Mouse (Mus musculus) kidney, postnatal 0 days (tissue): ENCODE measurements at regions not wholly inside any gene's neighbourhood (a gene's known extent, or its start where the extent isn't known, plus 50 kb on each side); places are given as distances from the start of the nearest gene placed in this dataset.

Source experiments
- ATAC-seq: fragments of 200-750 bp; cut with Nextera tagmentation; replicated peaks from 2 replicates; pipeline ENCODE4 v1.8.0; 2017; ENCODE audit warnings: low read depth, moderate number of reproducible peaks, moderate TSS enrichment, moderate library complexity; ENCODE audit not compliant: low FRiP score
- DNase-seq: peaks from one replicate; pipeline ENCODE4 v3.0.0-alpha.2; 2016; ENCODE audit warnings: low spot score
- H3K27ac ChIP-seq: fragments of 300-500 bp; sonication (generic); 2 replicates; pipeline ENCODE4 v1.5.1; 2014; ENCODE audit warnings: mild to moderate bottlenecking
- H3K27me3 ChIP-seq: fragments of 300-500 bp; sonication (generic); 2 replicates; pipeline ENCODE4 v1.6.1; 2014; ENCODE audit warnings: low read length, mixed read lengths; ENCODE audit not compliant: insufficient read depth
- H3K36me3 ChIP-seq: fragments of 300-500 bp; sonication (generic); 2 replicates; pipeline ENCODE4 v1.6.1; 2014; ENCODE audit warnings: low read length, mixed read lengths; ENCODE audit not compliant: insufficient read depth
- H3K4me1 ChIP-seq: fragments of 300-500 bp; sonication (generic); replicated peaks from 2 replicates; pipeline ENCODE4 v1.6.1; 2014; ENCODE audit warnings: antibody characterized with exemption, low read length, mixed read lengths; ENCODE audit not compliant: insufficient read depth
- H3K4me2 ChIP-seq: fragments of 300-500 bp; sonication (generic); 2 replicates; pipeline ENCODE4 v1.6.1; 2014; ENCODE audit warnings: mild to moderate bottlenecking, low read length, moderate library complexity, mixed read lengths
- H3K4me3 ChIP-seq: fragments of 300-500 bp; sonication (generic); replicated peaks from 2 replicates; pipeline ENCODE4 v1.5.1; 2014; ENCODE audit warnings: low read depth, low read length
- H3K9ac ChIP-seq: fragments of 300-500 bp; sonication (generic); 2 replicates; pipeline ENCODE4 v1.6.1; 2014; ENCODE audit warnings: low read depth, low read length
- H3K9me3 ChIP-seq: fragments of 300-500 bp; sonication (generic); replicated peaks from 2 replicates; pipeline ENCODE4 v1.6.1; 2016; ENCODE audit warnings: low read length, inconsistent platforms, mixed read lengths
- CTCF ChIP-seq: IDR thresholded peaks from 2 replicates; pipeline ENCODE4 v1.5.1; 2016; ENCODE audit warnings: antibody characterized with exemption, low read depth, mild to moderate bottlenecking, moderate library complexity
- WGBS: fragments of 180-500 bp; shearing (Covaris S2); extraction: QIAGEN DNeasy Blood & Tissue Kit; methylation state at CpG from one replicate; pipeline ENCODE4 v1.1.7; 2014; 5-methylcytosine and 5-hydroxymethylcytosine counted together

- no peak for TF ChIP-seq CTCF
- Histone ChIP-seq H3K27me3 (no peaks in the 10 kb centered on the region), H3K27ac (no peak overlapping the region), H3K36me3 (no peaks in the 10 kb centered on the region), H3K9me3 (no peaks in the 10 kb centered on the region), H3K4me3 (no peak overlapping the region), H3K4me2 (no peak overlapping the region), H3K9ac (no peak overlapping the region), H3K4me1 (no peaks in the 10 kb centered on the region)
- ATAC-seq = no peak
- DNase-seq = no peak
- 95% methylated on average over 2 of the region's 2 CpGs for WGBS
Observed at GRCm38 (mm10) chr10:70866737-70867136, 211.0 kb upstream of the Phyhipl start.

- TF ChIP-seq CTCF = no peak
- H3K9me3 ChIP-seq = no peaks in the 10 kb centered on the region
- ATAC-seq (no peak), DNase-seq (no peak)
- no peaks in the 10 kb centered on the region for H3K36me3 ChIP-seq
- no peak overlapping the region for H3K9ac ChIP-seq
- H3K27me3 ChIP-seq = no peaks in the 10 kb centered on the region
- 86% methylated on average over 5 of the region's 5 CpGs for WGBS
- no peak overlapping the region for H3K4me2 ChIP-seq
- no peak overlapping the region for H3K4me3 ChIP-seq
- H3K4me1 ChIP-seq = no peaks in the 10 kb centered on the region
- H3K27ac ChIP-seq = no peak overlapping the region
Observed at GRCm38 (mm10) chr10:70864650-70865049, 208.9 kb upstream of the Phyhipl start.

GRCm38 (mm10) chr10:70862022-70862335 lies 206.2 kb upstream of the Phyhipl start:
- Histone ChIP-seq H3K4me3 (no peak overlapping the region), H3K9me3 (no peaks in the 10 kb centered on the region), H3K27ac (no peak overlapping the region), H3K9ac (no peak overlapping the region), H3K36me3 (no peaks in the 10 kb centered on the region), H3K4me2 (no peak overlapping the region), H3K4me1 (no peaks in the 10 kb centered on the region), H3K27me3 (no peaks in the 10 kb centered on the region)
- DNase-seq (no peak), ATAC-seq (no peak)
- 60% methylated on average over 3 of the region's 4 CpGs for WGBS
- TF ChIP-seq CTCF = no peak

- WGBS = 50% methylated on average over 10 of the region's 10 CpGs
- DNase-seq (no peak), ATAC-seq (no peak)
- Histone ChIP-seq H3K9ac (no peak overlapping the region), H3K4me1 (no peaks in the 10 kb centered on the region), H3K27ac (no peak overlapping the region), H3K36me3 (no peaks in the 10 kb centered on the region), H3K4me3 (no peak overlapping the region), H3K4me2 (no peak overlapping the region), H3K27me3 (no peaks in the 10 kb centered on the region), H3K9me3 (no peaks in the 10 kb centered on the region)
- no peak for TF ChIP-seq CTCF
Observed at GRCm38 (mm10) chr10:70861131-70862021, 205.6 kb upstream of the Phyhipl start.

- WGBS = 78% methylated on average over 14 of the region's 14 CpGs
- DNase-seq = no peak
- Histone ChIP-seq H3K4me2 (no peak overlapping the region), H3K9ac (no peak overlapping the region), H3K27ac (no peak overlapping the region), H3K36me3 (no peaks in the 10 kb centered on the region), H3K27me3 (no peaks in the 10 kb centered on the region), H3K4me3 (no peak overlapping the region), H3K4me1 (no peaks in the 10 kb centered on the region), H3K9me3 (no peaks in the 10 kb centered on the region)
- no peak for TF ChIP-seq CTCF
- ATAC-seq = no peak
Observed at GRCm38 (mm10) chr10:70857155-70857820, 201.5 kb upstream of the Phyhipl start.

- WGBS = 77% methylated on average over 8 of the region's 8 CpGs
Observed at GRCm38 (mm10) chr10:70855948-70856347, 200.2 kb upstream of the Phyhipl start.

More at GRCm38 (mm10) chr10:70855948-70856347, 200.2 kb upstream of the Phyhipl start:
- Histone ChIP-seq H3K9me3 (no peaks in the 10 kb centered on the region), H3K27ac (no peak overlapping the region), H3K4me2 (no peak overlapping the region), H3K9ac (no peak overlapping the region), H3K36me3 (no peaks in the 10 kb centered on the region), H3K4me1 (no peaks in the 10 kb centered on the region), H3K27me3 (no peaks in the 10 kb centered on the region), H3K4me3 (no peak overlapping the region)
- ATAC-seq (no peak), DNase-seq (no peak)
- TF ChIP-seq CTCF = no peak
